ENCODE assay signal across 8 mouse cellular contexts in genomic region chr2:125505746-125506315, GRCm38 (mm10). TPM values are rescaled to one million over a fixed set of nuclear protein-coding genes. Genes with fewer than 3 reads are reported as not detected.
DNase-seq lines count a peak whose midpoint lies in the region; ATAC-seq and TF ChIP-seq lines count a peak whose summit lies in the region.

No protein-coding gene starts in this region.

- peak overlapping the region; percentile 70 for H3K4me3 ChIP-seq in hindbrain, embryonic 12.5 days
- peak overlapping the region; percentile 84 for H3K4me3 ChIP-seq in stomach, embryonic 14.5 days (ENCODE audit: low read depth, low read length)

- ATAC-seq in hindbrain, embryonic 12.5 days (ENCODE audit: low FRiP score): peak; percentile 88
- peak; percentile 15; the same call in 1 of the 2 replicates for ATAC-seq in megakaryocyte, adult 5-6 weeks (ENCODE audit: poor library complexity, severe bottlenecking)
- ATAC-seq in stomach, embryonic 14.5 days (ENCODE audit: insufficient number of reproducible peaks, insufficient read depth, low FRiP score, low read depth): peak; percentile 54

- H3K4me1 ChIP-seq in hindbrain, embryonic 12.5 days: peaks cover 15% of the 10 kb centered on the region
- peaks cover 4% of the 10 kb centered on the region; the same call in 1 of the 2 replicates for H3K4me1 ChIP-seq in stomach, embryonic 14.5 days (ENCODE audit: control insufficient read depth, insufficient read depth, low read length)

- H3K4me2 ChIP-seq in hindbrain, embryonic 12.5 days (replicated peaks): peak overlapping the region; percentile 96
- H3K4me2 ChIP-seq in stomach, embryonic 14.5 days (replicated peaks; ENCODE audit: low read depth, low read length): peak overlapping the region; percentile 76

- H3K9me3 ChIP-seq in hindbrain, embryonic 12.5 days (replicated peaks): no peaks in the 10 kb centered on the region
- no peaks in the 10 kb centered on the region for H3K9me3 ChIP-seq in stomach, embryonic 14.5 days (ENCODE audit: control insufficient read depth, low read depth, low read length)

- H3K27me3 ChIP-seq in hindbrain, embryonic 12.5 days: peaks cover 12% of the 10 kb centered on the region
- H3K27me3 ChIP-seq in stomach, embryonic 14.5 days (ENCODE audit: control insufficient read depth, insufficient read depth, low read length): no peaks in the 10 kb centered on the region

- no peak for TF ChIP-seq POLR2A in brain, embryonic 14.5 days (IDR thresholded peaks at IDR 0.05; ENCODE audit: borderline replicate concordance, extremely low read depth, insufficient read depth, insufficient read length, poor library complexity, severe bottlenecking)

- H3K27ac ChIP-seq in hindbrain, embryonic 12.5 days: peak overlapping the region; percentile 68
- H3K27ac ChIP-seq in stomach, embryonic 14.5 days (ENCODE audit: low read length): peak overlapping the region; percentile 94

- no peaks in the 10 kb centered on the region for H3K36me3 ChIP-seq in hindbrain, embryonic 12.5 days
- no peaks in the 10 kb centered on the region for H3K36me3 ChIP-seq in stomach, embryonic 14.5 days (ENCODE audit: control insufficient read depth, insufficient read depth, low read length)

- WGBS in hindbrain, embryonic 12.5 days: under 1% methylated on average over 48 of the region's 48 CpGs
- under 1% methylated on average over 45 of the region's 48 CpGs for WGBS in stomach, embryonic 14.5 days

- peak; percentile 3 for DNase-seq in cerebellum, adult 8-10 months
- no peak for DNase-seq in cerebellum, adult 11-12 months
- peak; percentile 81 for DNase-seq in brain, embryonic 14.5 days (ENCODE audit: low read depth)
- peak; percentile 17 to 28 for DNase-seq in frontal cortex, postnatal 25 days (ENCODE audit: low spot score in 2 of 2)
- DNase-seq in left cerebral cortex, postnatal 14 days (ENCODE audit: low spot score in 2 of 2): peak; percentile 50 to 62

- peak overlapping the region; percentile 74 for H3K9ac ChIP-seq in hindbrain, embryonic 12.5 days
- peak overlapping the region; percentile 74 for H3K9ac ChIP-seq in stomach, embryonic 14.5 days (replicated peaks; ENCODE audit: low read depth, low read length)

- intact Hi-C loops in left cerebral cortex, postnatal 14 days (cut with DNase I): loop anchor here (5.0 kb wide), 1 partner anchor 96 kb away; no protein-coding TSS in a partner anchor

- no peak for TF ChIP-seq CTCF in brain, embryonic 14.5 days (IDR thresholded peaks at IDR 0.05; ENCODE audit: borderline replicate concordance, extremely low read depth, insufficient read depth, insufficient read length)

RNA-seq across cellular contexts. Expression of gene Gm9913, which starts 0.9 kb away (rescaled TPM):
- polyA plus RNA-seq in brain, embryonic 14.5 days (2012; rRNA removed): 0.09 and 0.10 TPM in 2 replicates
- polyA plus RNA-seq in hindbrain, embryonic 12.5 days (2016; fragmentation: Nextera tagmentation; extraction: Ambion mirVana): 0.34 and 0.36 TPM in 2 replicates
- under 1 TPM in 1 of 2 experiments, not detected in 1; 0.27 TPM for total RNA-seq in left cerebral cortex, postnatal 14 days (2021)
- not detected in 2 replicates for total RNA-seq in megakaryocyte, adult 5-6 weeks (2015)
- not detected in 2 replicates for total RNA-seq in megakaryocyte, adult 5-6 weeks (2017)
- 0.39 and 0.66 TPM in 2 replicates for polyA plus RNA-seq in stomach, embryonic 14.5 days (2014; fragmentation: Nextera tagmentation; extraction: Ambion mirVana)

RNA-seq across cellular contexts. Expression of gene Fbn1, which starts 2.0 kb away (rescaled TPM):
- polyA plus RNA-seq in brain, embryonic 14.5 days (2012; rRNA removed): 3.1 and 6.9 TPM in 2 replicates
- 14.8 and 18.7 TPM in 2 replicates for polyA plus RNA-seq in hindbrain, embryonic 12.5 days (2016; fragmentation: Nextera tagmentation; extraction: Ambion mirVana)
- 1 to 10 TPM; 5.8 to 7.3 TPM for total RNA-seq in left cerebral cortex, postnatal 14 days (2021)
- 0.16 and 0.18 TPM in 2 replicates for total RNA-seq in megakaryocyte, adult 5-6 weeks (2015)
- total RNA-seq in megakaryocyte, adult 5-6 weeks (2017): 0.37 TPM in 2 replicates
- 56.3 and 58.2 TPM in 2 replicates for polyA plus RNA-seq in stomach, embryonic 14.5 days (2014; fragmentation: Nextera tagmentation; extraction: Ambion mirVana)

Comparison
In these comparisons a context has a peak if more than half of its experiments do, and no peak if none do; other contexts are left out.
1. ATAC-seq: peak in every context shown above with its lines; median percentile 88 in hindbrain, embryonic 12.5 days; 54 in stomach, embryonic 14.5 days; 15 in megakaryocyte, adult 5-6 weeks.